Mouse (Mus musculus): ENCODE measurements at regions not wholly inside any gene's neighbourhood (a gene's known extent, or its start where the extent isn't known, plus 50 kb on each side); places are given as distances from the start of the nearest gene placed in this dataset.
A peak's percentile ranks its signal among the peaks of the same experiment; 100 is the strongest.
"Not testable (repeated sequence)": the region's sequence is repeated elsewhere in the genome, so short reads cannot be mapped to it uniquely, and the experiment has no call there.

- not testable (repeated sequence) for DNase-seq (ENCODE audit: low spot score in 2 of 2)
Observed at GRCm38 (mm10) chr14:53331153-53331552, 835.6 kb upstream of the Olfr1507 start.

GRCm38 (mm10) chr14:53324367-53324766 lies 828.8 kb upstream of the Olfr1507 start:
- DNase-seq (ENCODE audit: low spot score in 2 of 2) = not testable (repeated sequence)

- DNase-seq (ENCODE audit: low spot score in 2 of 2) = not testable (repeated sequence)
Observed at GRCm38 (mm10) chr14:53318512-53319309, 823.2 kb upstream of the Olfr1507 start.

- DNase-seq (ENCODE audit: low spot score in 2 of 2) = peak in 1 of 2 experiments; percentile 3
Observed at GRCm38 (mm10) chr14:53312490-53312889, 816.9 kb upstream of the Olfr1507 start.

GRCm38 (mm10) chr14:53303179-53303578 lies 807.6 kb upstream of the Olfr1507 start:
- DNase-seq (ENCODE audit: low spot score in 2 of 2) = not testable (repeated sequence)

GRCm38 (mm10) chr14:53302491-53302829 lies 806.9 kb upstream of the Olfr1507 start:
- not testable (repeated sequence) for DNase-seq (ENCODE audit: low spot score in 2 of 2)

- DNase-seq (ENCODE audit: low spot score in 2 of 2) = not testable (repeated sequence)
Observed at GRCm38 (mm10) chr14:53301722-53302490, 806.4 kb upstream of the Olfr1507 start.

- not testable (repeated sequence) for DNase-seq (ENCODE audit: low spot score in 2 of 2)
Observed at GRCm38 (mm10) chr14:53301110-53301509, 805.6 kb upstream of the Olfr1507 start.

GRCm38 (mm10) chr14:53299735-53300134 lies 804.2 kb upstream of the Olfr1507 start:
- not testable (repeated sequence) for DNase-seq (ENCODE audit: low spot score in 2 of 2)

- not testable (repeated sequence) for DNase-seq (ENCODE audit: low spot score in 2 of 2)
Observed at GRCm38 (mm10) chr14:53283350-53284141, 788.0 kb upstream of the Olfr1507 start.

- DNase-seq (ENCODE audit: low spot score in 2 of 2) = not testable (repeated sequence)
Observed at GRCm38 (mm10) chr14:53273218-53273617, 777.7 kb upstream of the Olfr1507 start.

GRCm38 (mm10) chr14:53267693-53268092 lies 772.1 kb upstream of the Olfr1507 start:
- not testable (repeated sequence) for DNase-seq (ENCODE audit: low spot score in 2 of 2)

- DNase-seq (ENCODE audit: low spot score in 2 of 2) = not testable (repeated sequence)
Observed at GRCm38 (mm10) chr14:53255962-53256361, 760.4 kb upstream of the Olfr1507 start.

- not testable (repeated sequence) for DNase-seq (ENCODE audit: low spot score in 2 of 2)
Observed at GRCm38 (mm10) chr14:53253470-53253869, 757.9 kb upstream of the Olfr1507 start.

- DNase-seq (ENCODE audit: low spot score in 2 of 2) = not testable (repeated sequence)
Observed at GRCm38 (mm10) chr14:53231142-53231541, 735.6 kb upstream of the Olfr1507 start.

- not testable (repeated sequence) for DNase-seq (ENCODE audit: low spot score in 2 of 2)
Observed at GRCm38 (mm10) chr14:53224789-53225188, 729.2 kb upstream of the Olfr1507 start.

GRCm38 (mm10) chr14:53210554-53210953 lies 715.0 kb upstream of the Olfr1507 start:
- not testable (repeated sequence) for DNase-seq (ENCODE audit: low spot score in 2 of 2)

- not testable (repeated sequence) for DNase-seq (ENCODE audit: low spot score in 2 of 2)
Observed at GRCm38 (mm10) chr14:53209258-53209657, 713.7 kb upstream of the Olfr1507 start.

GRCm38 (mm10) chr14:53190931-53191330 lies 695.4 kb upstream of the Olfr1507 start:
- not testable (repeated sequence) for DNase-seq (ENCODE audit: low spot score in 2 of 2)

- not testable (repeated sequence) for DNase-seq (ENCODE audit: low spot score in 2 of 2)
Observed at GRCm38 (mm10) chr14:53174099-53174498, 678.5 kb upstream of the Olfr1507 start.

- not testable (repeated sequence) for DNase-seq (ENCODE audit: low spot score in 2 of 2)
Observed at GRCm38 (mm10) chr14:53166327-53166726, 670.8 kb upstream of the Olfr1507 start.

- DNase-seq (ENCODE audit: low spot score in 2 of 2) = not testable (repeated sequence)
Observed at GRCm38 (mm10) chr14:53159012-53159411, 663.5 kb upstream of the Olfr1507 start.
